Mouse (Mus musculus): ENCODE results near the gene Limk1. TPM values are rescaled to one million over a fixed set of nuclear protein-coding genes. Genes with fewer than 3 reads are reported as not detected.

Gene Limk1
- polyA plus RNA-seq, 1 experiment from 2014 or later = 6.7 TPM

DNA sequence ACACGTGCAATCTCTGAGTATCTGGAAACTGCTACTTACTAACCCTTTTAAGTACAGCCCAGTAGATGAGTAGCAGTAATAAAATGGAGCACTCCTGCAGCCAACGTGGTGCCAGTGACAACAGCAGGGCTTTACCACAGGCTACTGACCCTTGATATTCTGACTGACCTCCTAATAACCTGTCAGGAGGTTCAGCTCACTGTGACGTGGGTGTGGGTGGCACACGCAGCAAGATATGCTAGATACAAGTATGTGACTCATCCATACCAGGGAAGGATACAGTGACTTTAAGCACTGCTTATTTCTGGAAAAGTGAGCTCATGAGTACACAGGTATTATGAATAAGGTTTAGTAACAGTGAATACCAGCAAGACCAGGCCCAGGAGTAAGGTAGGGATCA, 58.9 kb downstream of the Limk1 start:
- Histone ChIP-seq H3K4me2 (replicated peaks; ENCODE audit: low read depth, low read length) (no peak overlapping the region), H3K4me3 (ENCODE audit: low read length) (no peak overlapping the region), H3K9me3 (ENCODE audit: control insufficient read depth, low read length) (no peaks in the 10 kb centered on the region), H3K36me3 (ENCODE audit: control insufficient read depth, insufficient read depth, low read length) (peaks cover 82% of the 10 kb centered on the region), H3K27ac (ENCODE audit: low read depth, low read length) (no peak overlapping the region), H3K27me3 (ENCODE audit: control insufficient read depth, insufficient read depth, low read length) (no peaks in the 10 kb centered on the region), H3K9ac (ENCODE audit: low read depth, low read length) (no peak overlapping the region), H3K4me1 (ENCODE audit: control insufficient read depth, insufficient read depth, low read length) (no peaks in the 10 kb centered on the region)
- 67% methylated on average over 4 of the region's 4 CpGs for WGBS
- ATAC-seq (ENCODE audit: low FRiP score, low TSS enrichment) = no peak

DNA sequence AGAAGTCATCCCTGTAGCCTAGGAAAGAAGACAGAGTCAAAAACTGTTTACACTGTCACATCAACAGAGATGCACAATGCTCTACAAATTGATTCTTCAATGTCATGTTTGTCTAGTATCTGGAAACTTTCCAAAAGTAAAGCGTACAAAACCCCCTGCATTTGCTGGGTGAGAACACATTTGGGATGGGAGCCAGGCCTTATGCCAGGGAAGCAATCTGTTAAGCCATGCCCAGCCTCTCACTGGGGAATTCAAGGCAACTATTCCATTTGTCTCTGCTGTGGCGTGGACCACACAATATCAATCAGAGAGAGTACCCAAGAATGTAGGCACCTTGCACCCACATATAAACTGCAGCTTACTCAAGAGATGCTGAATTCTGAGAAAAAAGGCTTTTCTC, 66.3 kb downstream of the Limk1 start:
- no peak overlapping the region for H3K27ac ChIP-seq (ENCODE audit: low read depth, low read length)
- peaks cover 98% of the 10 kb centered on the region for H3K36me3 ChIP-seq (ENCODE audit: control insufficient read depth, insufficient read depth, low read length)
- no peaks in the 10 kb centered on the region for H3K9me3 ChIP-seq (ENCODE audit: control insufficient read depth, low read length)
- WGBS = 94% methylated on average over 2 of the region's 2 CpGs
- no peak overlapping the region for H3K4me3 ChIP-seq (ENCODE audit: low read length)
- ATAC-seq (ENCODE audit: low FRiP score, low TSS enrichment) = no peak
- no peaks in the 10 kb centered on the region for H3K4me1 ChIP-seq (ENCODE audit: control insufficient read depth, insufficient read depth, low read length)
- no peak overlapping the region for H3K4me2 ChIP-seq (replicated peaks; ENCODE audit: low read depth, low read length)
- H3K27me3 ChIP-seq (ENCODE audit: control insufficient read depth, insufficient read depth, low read length) = no peaks in the 10 kb centered on the region
- no peak overlapping the region for H3K9ac ChIP-seq (ENCODE audit: low read depth, low read length)

DNA sequence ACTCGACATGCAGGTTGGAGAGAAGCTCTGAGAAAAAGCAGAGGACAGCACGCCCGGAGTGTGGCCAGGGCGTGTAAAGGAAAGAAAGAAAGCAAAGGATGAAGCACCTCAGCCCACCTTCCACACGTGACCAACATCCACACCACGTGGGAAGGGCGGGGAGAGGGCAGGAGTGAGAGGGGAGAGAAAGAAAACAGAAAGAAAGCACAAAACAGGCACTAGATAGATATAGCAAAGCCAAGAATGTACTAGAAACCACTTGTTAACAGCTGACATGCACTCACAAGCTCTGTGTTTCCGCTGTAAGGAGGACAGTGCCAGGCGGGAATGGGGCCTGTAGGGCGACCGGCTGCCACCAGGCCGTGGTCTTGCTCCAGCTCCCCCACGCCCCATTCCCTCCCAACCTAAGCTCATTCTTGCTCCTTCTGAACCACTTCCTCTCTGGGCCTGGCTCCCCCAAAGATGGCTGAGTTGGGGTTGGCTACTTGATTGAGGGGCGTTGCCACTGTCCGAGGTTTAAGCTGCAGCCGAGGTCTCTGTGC, 67.2 kb downstream of the Limk1 start:
- Histone ChIP-seq H3K27ac (ENCODE audit: low read depth, low read length) (no peak overlapping the region), H3K36me3 (ENCODE audit: control insufficient read depth, insufficient read depth, low read length) (peaks cover 93% of the 10 kb centered on the region), H3K9ac (ENCODE audit: low read depth, low read length) (no peak overlapping the region), H3K27me3 (ENCODE audit: control insufficient read depth, insufficient read depth, low read length) (no peaks in the 10 kb centered on the region), H3K4me3 (ENCODE audit: low read length) (no peak overlapping the region), H3K9me3 (ENCODE audit: control insufficient read depth, low read length) (no peaks in the 10 kb centered on the region), H3K4me2 (replicated peaks; ENCODE audit: low read depth, low read length) (no peak overlapping the region), H3K4me1 (ENCODE audit: control insufficient read depth, insufficient read depth, low read length) (no peaks in the 10 kb centered on the region)
- WGBS = 91% methylated on average over 16 of the region's 16 CpGs
- no peak for ATAC-seq (ENCODE audit: low FRiP score, low TSS enrichment)

DNA sequence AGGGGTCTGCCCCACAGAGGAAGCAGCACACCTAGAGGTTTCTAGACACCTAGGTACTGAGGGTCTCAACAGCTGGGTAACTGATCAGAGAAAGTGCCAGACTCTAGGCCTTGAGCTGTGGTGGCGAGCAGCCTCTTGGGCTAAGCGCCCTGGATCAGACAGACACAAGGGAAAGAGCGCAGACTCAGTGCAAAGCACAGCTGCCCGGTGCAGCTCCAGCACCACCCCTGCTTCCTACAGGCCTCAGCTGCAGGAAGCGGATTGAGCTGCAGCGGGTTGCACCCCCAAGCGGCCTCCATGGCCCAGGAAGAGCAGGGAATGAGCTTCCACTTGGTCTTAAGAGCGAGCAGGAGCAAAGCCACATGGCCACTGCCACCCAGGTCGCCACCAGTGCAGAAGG, 67.9 kb downstream of the Limk1 start:
- Histone ChIP-seq H3K9ac (ENCODE audit: low read depth, low read length) (no peak overlapping the region), H3K27me3 (ENCODE audit: control insufficient read depth, insufficient read depth, low read length) (no peaks in the 10 kb centered on the region), H3K9me3 (ENCODE audit: control insufficient read depth, low read length) (no peaks in the 10 kb centered on the region), H3K4me2 (replicated peaks; ENCODE audit: low read depth, low read length) (no peak overlapping the region), H3K4me3 (ENCODE audit: low read length) (no peak overlapping the region), H3K4me1 (ENCODE audit: control insufficient read depth, insufficient read depth, low read length) (no peaks in the 10 kb centered on the region), H3K36me3 (ENCODE audit: control insufficient read depth, insufficient read depth, low read length) (peaks cover 92% of the 10 kb centered on the region), H3K27ac (ENCODE audit: low read depth, low read length) (no peak overlapping the region)
- WGBS = 95% methylated on average over 9 of the region's 9 CpGs
- no peak for ATAC-seq (ENCODE audit: low FRiP score, low TSS enrichment)

DNA sequence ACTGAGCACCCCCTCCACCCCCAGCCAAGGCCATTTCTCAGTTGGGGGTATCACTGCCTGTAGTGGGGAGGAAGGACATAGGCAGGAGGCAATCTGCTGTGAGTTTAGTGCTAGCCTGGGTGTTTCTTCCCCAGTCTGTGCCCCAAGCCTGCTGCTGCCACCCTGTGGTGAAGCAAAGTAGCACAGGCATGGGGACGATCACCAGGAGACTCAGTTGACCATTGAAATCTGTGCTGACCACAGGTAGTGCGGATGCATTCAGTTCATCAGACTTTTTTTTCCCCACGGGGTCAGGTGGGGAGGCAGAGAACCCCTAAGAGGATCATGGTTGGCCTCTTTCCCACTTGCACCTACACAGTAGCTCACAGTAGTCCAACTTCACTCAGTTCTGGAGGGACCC, 71.3 kb downstream of the Limk1 start:
- ATAC-seq (ENCODE audit: low FRiP score, low TSS enrichment) = no peak
- Histone ChIP-seq H3K9me3 (ENCODE audit: control insufficient read depth, low read length) (no peaks in the 10 kb centered on the region), H3K4me3 (ENCODE audit: low read length) (no peak overlapping the region), H3K4me2 (replicated peaks; ENCODE audit: low read depth, low read length) (no peak overlapping the region), H3K4me1 (ENCODE audit: control insufficient read depth, insufficient read depth, low read length) (no peaks in the 10 kb centered on the region), H3K9ac (ENCODE audit: low read depth, low read length) (no peak overlapping the region), H3K36me3 (ENCODE audit: control insufficient read depth, insufficient read depth, low read length) (peaks cover 58% of the 10 kb centered on the region), H3K27ac (ENCODE audit: low read depth, low read length) (no peak overlapping the region), H3K27me3 (ENCODE audit: control insufficient read depth, insufficient read depth, low read length) (no peaks in the 10 kb centered on the region)
- 77% methylated on average over 3 of the region's 3 CpGs for WGBS

DNA sequence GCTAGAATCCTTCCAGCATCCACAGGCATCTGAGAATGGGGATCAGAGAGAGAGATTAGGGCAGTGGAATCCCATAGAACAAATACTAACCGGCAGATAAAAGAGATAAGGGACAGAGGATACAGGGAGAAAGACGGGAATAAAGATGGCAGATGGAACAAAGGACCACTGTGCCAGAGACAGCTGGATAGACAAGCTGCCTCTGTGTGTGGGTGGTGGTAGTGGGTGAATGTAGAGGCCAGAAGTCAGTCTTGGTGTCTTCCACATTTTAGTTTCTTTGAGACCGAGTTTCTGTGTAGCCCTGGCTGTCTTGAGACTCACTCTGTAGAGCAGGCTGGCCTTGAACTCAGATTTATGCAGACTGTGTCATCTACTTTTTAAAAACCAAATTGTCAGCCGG, 72.6 kb downstream of the Limk1 start:
- ATAC-seq (ENCODE audit: low FRiP score, low TSS enrichment) = no peak
- Histone ChIP-seq H3K36me3 (ENCODE audit: control insufficient read depth, insufficient read depth, low read length) (peaks cover 45% of the 10 kb centered on the region), H3K9ac (ENCODE audit: low read depth, low read length) (no peak overlapping the region), H3K4me3 (ENCODE audit: low read length) (no peak overlapping the region), H3K4me2 (replicated peaks; ENCODE audit: low read depth, low read length) (no peak overlapping the region), H3K27me3 (ENCODE audit: control insufficient read depth, insufficient read depth, low read length) (no peaks in the 10 kb centered on the region), H3K4me1 (ENCODE audit: control insufficient read depth, insufficient read depth, low read length) (no peaks in the 10 kb centered on the region), H3K27ac (ENCODE audit: low read depth, low read length) (no peak overlapping the region), H3K9me3 (ENCODE audit: control insufficient read depth, low read length) (no peaks in the 10 kb centered on the region)
- WGBS = 87% methylated on average over 4 of the region's 4 CpGs

DNA sequence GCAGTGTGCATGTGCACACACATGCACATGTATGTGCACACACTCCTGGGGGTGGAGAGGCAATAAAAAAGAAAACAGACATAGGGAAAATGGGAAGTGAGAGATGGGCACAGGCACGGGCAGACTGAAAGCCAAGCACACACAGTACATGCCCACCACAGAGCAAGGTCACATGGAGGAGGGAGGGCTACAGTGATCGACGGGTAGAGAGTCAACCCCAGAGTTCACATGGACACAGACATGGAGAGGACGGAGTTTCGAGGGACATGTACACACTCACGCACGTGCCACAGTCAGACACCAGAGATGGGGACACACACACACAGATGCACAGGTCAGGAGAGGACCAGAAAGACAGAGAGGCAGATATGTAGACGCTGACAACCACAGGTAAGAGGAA, 73.0 kb downstream of the Limk1 start:
- Histone ChIP-seq H3K27ac (ENCODE audit: low read depth, low read length) (no peak overlapping the region), H3K9ac (ENCODE audit: low read depth, low read length) (no peak overlapping the region), H3K4me1 (ENCODE audit: control insufficient read depth, insufficient read depth, low read length) (no peaks in the 10 kb centered on the region), H3K9me3 (ENCODE audit: control insufficient read depth, low read length) (no peaks in the 10 kb centered on the region), H3K4me2 (replicated peaks; ENCODE audit: low read depth, low read length) (no peak overlapping the region), H3K36me3 (ENCODE audit: control insufficient read depth, insufficient read depth, low read length) (peaks cover 41% of the 10 kb centered on the region), H3K27me3 (ENCODE audit: control insufficient read depth, insufficient read depth, low read length) (no peaks in the 10 kb centered on the region), H3K4me3 (ENCODE audit: low read length) (no peak overlapping the region)
- ATAC-seq (ENCODE audit: low FRiP score, low TSS enrichment) = no peak
- WGBS = 81% methylated on average over 8 of the region's 8 CpGs

DNA sequence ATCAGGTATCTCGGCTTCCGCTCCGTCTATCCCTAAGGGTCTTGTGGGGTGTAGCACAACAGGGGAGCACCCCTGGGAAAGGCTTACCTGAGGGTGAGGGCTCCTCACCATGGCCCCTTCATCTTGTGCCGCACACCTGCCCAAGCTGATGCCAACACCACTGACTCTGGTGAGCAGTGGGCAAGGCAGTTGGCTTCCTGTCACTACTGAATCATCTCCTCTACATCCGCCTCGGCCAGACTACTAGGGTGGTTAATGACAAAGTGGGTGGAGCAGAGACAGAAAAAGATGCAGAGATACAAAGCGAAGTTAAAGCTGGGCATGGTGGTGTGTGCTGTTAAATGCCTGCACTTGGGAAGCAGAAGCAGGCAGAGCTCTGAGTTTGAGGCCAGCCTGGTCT, 73.6 kb downstream of the Limk1 start, which contains the start of gene Lat2:
Gene Lat2 (minus strand): TSS at position 224 of the 400 bp plus-strand sequence.
- 79% methylated on average over 7 of the region's 7 CpGs for WGBS

DNA sequence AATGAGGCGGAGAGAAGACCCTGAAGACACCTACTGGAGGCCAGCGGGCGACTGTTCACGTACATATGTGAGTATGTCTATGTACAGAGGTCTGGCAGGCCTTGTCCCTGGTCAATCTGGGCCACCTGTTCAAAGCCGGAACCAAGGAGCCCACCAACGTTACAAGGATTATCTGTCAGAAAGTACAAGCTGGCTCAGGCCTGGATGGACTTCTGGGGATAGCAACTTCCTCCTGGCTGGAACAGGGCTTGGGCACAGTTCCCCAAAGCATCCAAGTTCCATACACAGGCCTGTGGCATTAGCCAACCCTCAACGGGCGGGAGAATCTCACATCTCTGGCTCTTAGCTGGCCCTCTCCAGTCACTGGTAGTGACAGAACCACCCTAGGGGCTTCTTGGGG, 74.1 kb downstream of the Limk1 start:
- Histone ChIP-seq H3K27me3 (ENCODE audit: control insufficient read depth, insufficient read depth, low read length) (no peaks in the 10 kb centered on the region), H3K27ac (ENCODE audit: low read depth, low read length) (no peak overlapping the region), H3K4me3 (ENCODE audit: low read length) (no peak overlapping the region), H3K4me2 (replicated peaks; ENCODE audit: low read depth, low read length) (no peak overlapping the region), H3K9ac (ENCODE audit: low read depth, low read length) (no peak overlapping the region; the same call in 1 of the 2 replicates), H3K4me1 (ENCODE audit: control insufficient read depth, insufficient read depth, low read length) (no peaks in the 10 kb centered on the region), H3K9me3 (ENCODE audit: control insufficient read depth, low read length) (no peaks in the 10 kb centered on the region), H3K36me3 (ENCODE audit: control insufficient read depth, insufficient read depth, low read length) (peaks cover 31% of the 10 kb centered on the region)
- 89% methylated on average over 8 of the region's 8 CpGs for WGBS
- no peak for ATAC-seq (ENCODE audit: low FRiP score, low TSS enrichment)

More for the DNA sequence above, 73.6 kb downstream of the Limk1 start, which contains the start of gene Lat2:
- no peak for ATAC-seq (ENCODE audit: low FRiP score, low TSS enrichment)
- Histone ChIP-seq H3K4me3 (ENCODE audit: low read length) (no peak within 1 kb of the TSS), H3K36me3 (ENCODE audit: control insufficient read depth, insufficient read depth, low read length) (peaks cover 36% of the 10 kb centered on the region), H3K9me3 (ENCODE audit: control insufficient read depth, low read length) (no peaks in the 10 kb centered on the region), H3K27ac (ENCODE audit: low read depth, low read length) (no peak within 1 kb of the TSS), H3K9ac (ENCODE audit: low read depth, low read length) (no peak within 1 kb of the TSS; the same call in 1 of the 2 replicates), H3K4me1 (ENCODE audit: control insufficient read depth, insufficient read depth, low read length) (no peaks in the 10 kb centered on the region), H3K4me2 (replicated peaks; ENCODE audit: low read depth, low read length) (no peak within 1 kb of the TSS), H3K27me3 (ENCODE audit: control insufficient read depth, insufficient read depth, low read length) (no peaks in the 10 kb centered on the region)

All from kidney, embryonic 14.5 days (tissue).